Mouse (Mus musculus): Measurements from ENCODE around the gene A030005K14Rik. TPM values are rescaled to one million over a fixed set of nuclear protein-coding genes. Genes with fewer than 3 reads are reported as not detected.

Gene A030005K14Rik
- polyA plus RNA-seq, 1 experiment from 2014 or later: not detected

DNA sequence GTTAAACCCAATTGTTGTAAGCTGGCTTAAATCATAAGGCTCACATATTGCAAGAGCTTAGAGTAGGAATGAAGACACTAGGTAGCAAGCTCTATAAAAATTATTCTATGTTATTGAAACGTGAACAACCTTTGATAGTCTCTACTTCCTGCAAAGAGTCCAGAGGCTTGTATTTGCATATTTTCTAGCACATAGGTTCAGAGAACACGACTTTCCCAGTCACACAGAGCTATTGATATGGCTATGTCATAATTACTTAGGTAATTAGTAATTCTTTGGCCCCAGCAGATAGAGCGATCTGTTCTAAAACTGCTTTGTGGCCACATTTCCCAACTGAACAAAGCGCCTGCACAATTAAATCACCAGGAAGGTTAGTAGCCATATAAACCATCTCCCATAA, 37.8 kb upstream of the A030005K14Rik start:
- Histone ChIP-seq H3K36me3 (ENCODE audit: control insufficient read depth, insufficient read depth) (no peaks in the 10 kb centered on the region), H3K9ac (ENCODE audit: low read depth, low read length) (no peak overlapping the region), H3K4me1 (replicated peaks; ENCODE audit: control insufficient read depth, insufficient read depth, low read length) (0 out of 2 replicates have a peak, but pooled peaks cover 12% of the 10 kb centered on the region), H3K27me3 (replicated peaks; ENCODE audit: control insufficient read depth, insufficient read depth, low read length) (no peaks in the 10 kb centered on the region), H3K9me3 (ENCODE audit: control insufficient read depth) (no peaks in the 10 kb centered on the region), H3K27ac (ENCODE audit: low read depth, low read length) (peak overlapping the region; percentile 73), H3K4me3 (ENCODE audit: low read depth, low read length) (no peak overlapping the region), H3K4me2 (replicated peaks; ENCODE audit: low read depth) (no peak overlapping the region)
- peak; percentile 81 for ATAC-seq
- WGBS: 44% methylated on average over 4 of the region's 4 CpGs
- TF ChIP-seq CTCF (IDR thresholded peaks at IDR 0.05; ENCODE audit: low read depth): no peak

DNA sequence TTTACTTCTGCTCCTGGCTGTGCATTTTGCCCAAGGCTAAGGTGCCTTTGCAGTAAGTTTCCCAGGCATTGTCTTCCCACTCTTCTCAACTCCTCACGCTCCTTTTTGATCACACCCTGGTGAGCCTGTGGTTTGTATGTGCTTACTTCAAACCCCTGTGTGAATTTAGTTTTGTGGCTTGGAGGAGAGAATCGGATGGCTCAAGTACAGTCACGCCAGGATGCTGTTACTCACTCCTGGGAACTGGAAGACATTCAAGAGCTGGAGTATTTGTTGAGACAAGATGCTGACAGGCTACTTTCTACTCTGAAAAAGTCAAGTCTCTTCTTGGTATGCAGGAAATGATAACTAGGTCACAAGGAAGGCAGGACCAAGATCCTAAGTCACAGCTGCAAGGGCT, 32.1 kb upstream of the A030005K14Rik start:
- WGBS: 69% methylated on average over 3 of the region's 3 CpGs

DNA sequence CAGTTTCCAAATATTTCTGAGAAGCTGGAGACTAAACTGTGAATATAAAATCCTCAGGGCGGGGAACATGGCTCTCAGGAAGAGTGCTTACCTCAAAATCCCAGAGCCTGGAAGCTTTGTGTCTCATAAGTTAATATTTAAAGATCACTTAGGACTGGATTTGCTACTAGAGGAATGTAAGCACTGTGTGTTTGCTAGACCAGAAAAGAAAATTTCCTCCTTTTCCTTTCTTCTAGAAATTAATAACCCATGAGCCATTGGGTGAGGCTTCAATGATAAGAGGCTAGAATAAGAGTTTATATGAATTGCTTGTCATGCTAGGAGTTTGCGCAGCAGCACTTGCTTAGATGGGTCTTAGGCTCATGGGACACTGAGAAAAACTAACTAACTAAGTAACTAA, 25.6 kb upstream of the A030005K14Rik start:
- Histone ChIP-seq H3K9ac (ENCODE audit: low read depth, low read length) (no peak overlapping the region), H3K4me3 (ENCODE audit: low read depth, low read length) (no peak overlapping the region), H3K27me3 (replicated peaks; ENCODE audit: control insufficient read depth, insufficient read depth, low read length) (no peaks in the 10 kb centered on the region), H3K9me3 (ENCODE audit: control insufficient read depth) (no peaks in the 10 kb centered on the region), H3K27ac (ENCODE audit: low read depth, low read length) (no peak overlapping the region), H3K4me2 (replicated peaks; ENCODE audit: low read depth) (no peak overlapping the region), H3K36me3 (ENCODE audit: control insufficient read depth, insufficient read depth) (no peaks in the 10 kb centered on the region), H3K4me1 (replicated peaks; ENCODE audit: control insufficient read depth, insufficient read depth, low read length) (no peaks in the 10 kb centered on the region)
- WGBS: 40% methylated on average over 2 of the region's 2 CpGs
- no peak for TF ChIP-seq CTCF (IDR thresholded peaks at IDR 0.05; ENCODE audit: low read depth)
- ATAC-seq: no peak

More for the DNA sequence above, 32.1 kb upstream of the A030005K14Rik start:
- no peaks in the 10 kb centered on the region for H3K36me3 ChIP-seq (ENCODE audit: control insufficient read depth, insufficient read depth)
- ATAC-seq: no peak
- no peak for TF ChIP-seq CTCF (IDR thresholded peaks at IDR 0.05; ENCODE audit: low read depth)
- no peak overlapping the region for H3K27ac ChIP-seq (ENCODE audit: low read depth, low read length)
- H3K9me3 ChIP-seq (ENCODE audit: control insufficient read depth): no peaks in the 10 kb centered on the region
- H3K9ac ChIP-seq (ENCODE audit: low read depth, low read length): no peak overlapping the region
- H3K4me1 ChIP-seq (replicated peaks; ENCODE audit: control insufficient read depth, insufficient read depth, low read length): 0 out of 2 replicates have a peak, but pooled peaks cover under 1% of the 10 kb centered on the region
- no peaks in the 10 kb centered on the region for H3K27me3 ChIP-seq (replicated peaks; ENCODE audit: control insufficient read depth, insufficient read depth, low read length)
- no peak overlapping the region for H3K4me2 ChIP-seq (replicated peaks; ENCODE audit: low read depth)
- no peak overlapping the region for H3K4me3 ChIP-seq (ENCODE audit: low read depth, low read length)

DNA sequence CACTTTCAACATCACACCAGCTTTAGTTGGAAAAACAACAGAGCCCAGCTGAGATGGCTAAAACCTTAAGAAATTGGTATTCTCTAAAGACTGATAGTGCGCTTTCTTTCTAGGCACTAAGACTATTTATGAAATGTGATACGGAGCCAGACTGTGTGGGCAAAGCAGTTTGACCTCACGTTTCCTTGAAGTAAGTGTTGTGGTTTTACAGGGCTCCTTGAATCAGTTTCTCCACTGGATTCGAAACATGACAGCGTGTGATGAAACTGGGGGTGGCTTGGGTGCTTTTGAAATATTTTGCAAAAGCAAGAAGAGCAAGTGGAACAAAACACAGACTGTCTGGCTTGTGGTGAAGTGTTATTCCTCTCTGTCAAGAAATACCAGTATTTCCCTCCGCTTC, 17.8 kb upstream of the A030005K14Rik start:
- no peaks in the 10 kb centered on the region for H3K27me3 ChIP-seq (replicated peaks; ENCODE audit: control insufficient read depth, insufficient read depth, low read length)
- no peak for ATAC-seq
- H3K4me1 ChIP-seq (replicated peaks; ENCODE audit: control insufficient read depth, insufficient read depth, low read length): no peaks in the 10 kb centered on the region
- 84% methylated on average over 6 of the region's 6 CpGs for WGBS
- H3K9ac ChIP-seq (ENCODE audit: low read depth, low read length): no peak overlapping the region
- no peaks in the 10 kb centered on the region for H3K9me3 ChIP-seq (ENCODE audit: control insufficient read depth)
- TF ChIP-seq CTCF (IDR thresholded peaks at IDR 0.05; ENCODE audit: low read depth): no peak
- no peak overlapping the region for H3K4me2 ChIP-seq (replicated peaks; ENCODE audit: low read depth)
- no peaks in the 10 kb centered on the region for H3K36me3 ChIP-seq (ENCODE audit: control insufficient read depth, insufficient read depth)
- no peak overlapping the region for H3K27ac ChIP-seq (ENCODE audit: low read depth, low read length)
- no peak overlapping the region for H3K4me3 ChIP-seq (ENCODE audit: low read depth, low read length)

DNA sequence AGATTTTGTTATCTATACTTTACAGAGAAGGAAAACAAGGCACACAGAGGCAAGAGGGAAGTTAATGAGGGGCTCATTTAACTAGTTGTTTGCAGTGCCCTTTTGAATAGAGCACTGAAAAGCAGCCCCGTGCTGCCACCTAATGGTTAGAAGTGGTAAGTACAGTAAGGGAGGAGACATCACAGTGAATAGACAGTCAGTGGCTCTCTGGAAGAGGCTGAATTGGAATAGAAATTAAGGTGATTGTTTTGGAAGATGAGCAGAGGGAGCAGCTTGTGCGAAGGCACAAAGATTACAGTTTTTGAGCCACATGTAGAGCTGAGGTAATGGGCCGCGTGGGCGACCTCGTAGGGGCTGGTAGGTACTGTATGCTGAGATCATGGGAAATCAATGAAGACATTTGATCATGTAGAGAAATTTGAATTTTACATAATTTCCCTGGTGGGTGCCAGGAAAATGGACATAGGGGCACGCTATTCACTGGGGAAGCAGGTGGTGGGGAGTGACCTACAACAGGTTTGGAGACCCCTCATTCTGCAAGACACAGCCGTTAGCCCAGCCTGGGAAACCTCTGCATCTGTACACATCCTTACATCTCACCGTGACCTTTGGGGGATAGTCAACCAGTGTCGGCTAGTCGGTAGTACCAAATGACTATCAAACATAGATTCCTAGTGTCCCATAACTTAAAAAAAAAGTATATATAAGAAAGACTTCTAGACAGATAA, 17.2 kb upstream of the A030005K14Rik start:
- H3K27ac ChIP-seq (ENCODE audit: low read depth, low read length): no peak overlapping the region
- H3K27me3 ChIP-seq (replicated peaks; ENCODE audit: control insufficient read depth, insufficient read depth, low read length): no peaks in the 10 kb centered on the region
- no peaks in the 10 kb centered on the region for H3K9me3 ChIP-seq (ENCODE audit: control insufficient read depth)
- peak overlapping the region; percentile 39 for H3K4me2 ChIP-seq (replicated peaks; ENCODE audit: low read depth)
- no peaks in the 10 kb centered on the region for H3K36me3 ChIP-seq (ENCODE audit: control insufficient read depth, insufficient read depth)
- TF ChIP-seq CTCF (IDR thresholded peaks at IDR 0.05; ENCODE audit: low read depth): peak; percentile 92
- H3K4me1 ChIP-seq (replicated peaks; ENCODE audit: control insufficient read depth, insufficient read depth, low read length): no peaks in the 10 kb centered on the region
- 52% methylated on average over 11 of the region's 11 CpGs for WGBS
- H3K4me3 ChIP-seq (ENCODE audit: low read depth, low read length): no peak overlapping the region
- H3K9ac ChIP-seq (ENCODE audit: low read depth, low read length): no peak overlapping the region
- peak; percentile 49 for ATAC-seq

DNA sequence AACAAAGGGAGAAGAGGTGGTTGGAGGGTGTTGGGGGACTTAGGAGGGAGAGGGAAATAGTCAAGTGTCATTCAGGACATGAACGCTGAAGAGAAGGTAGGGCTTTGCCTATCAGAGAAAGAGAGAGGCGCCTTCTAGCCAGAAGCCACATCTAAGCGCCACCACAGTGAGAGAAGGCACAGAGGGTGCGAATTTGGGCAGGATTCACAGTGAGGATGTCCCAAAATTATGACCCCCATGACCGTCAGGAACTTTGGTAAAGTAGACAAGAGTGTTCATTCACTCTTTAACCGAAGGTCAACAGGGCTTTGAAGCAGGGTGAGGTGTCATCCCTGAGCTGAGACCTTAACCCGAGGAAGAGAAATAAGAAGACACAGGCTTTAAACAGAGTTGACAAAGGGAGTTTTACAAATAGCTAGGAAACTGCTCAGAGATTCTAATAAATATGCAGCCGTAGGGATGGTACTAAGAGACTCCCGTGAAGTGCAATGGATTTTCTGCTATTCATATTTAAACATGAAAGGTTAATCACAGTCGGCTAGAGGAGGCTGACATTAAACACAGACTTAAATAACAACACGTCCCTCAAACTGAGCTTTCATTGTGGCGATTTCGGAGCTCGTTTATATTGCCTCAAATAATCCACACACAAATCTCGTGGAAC, 16.5 kb upstream of the A030005K14Rik start:
- Histone ChIP-seq H3K9ac (ENCODE audit: low read depth, low read length) (no peak overlapping the region), H3K4me1 (replicated peaks; ENCODE audit: control insufficient read depth, insufficient read depth, low read length) (no peaks in the 10 kb centered on the region), H3K27ac (ENCODE audit: low read depth, low read length) (no peak overlapping the region), H3K4me2 (replicated peaks; ENCODE audit: low read depth) (peak overlapping the region; percentile 39), H3K36me3 (ENCODE audit: control insufficient read depth, insufficient read depth) (no peaks in the 10 kb centered on the region), H3K27me3 (replicated peaks; ENCODE audit: control insufficient read depth, insufficient read depth, low read length) (no peaks in the 10 kb centered on the region), H3K4me3 (ENCODE audit: low read depth, low read length) (no peak overlapping the region), H3K9me3 (ENCODE audit: control insufficient read depth) (no peaks in the 10 kb centered on the region)
- no peak for ATAC-seq
- TF ChIP-seq CTCF (IDR thresholded peaks at IDR 0.05; ENCODE audit: low read depth): no peak
- WGBS: 46% methylated on average over 15 of the region's 15 CpGs

Data from intestine, postnatal 0 days (tissue).